Mouse (Mus musculus) mouse trophoblast stem cell (cell line): ENCODE measurements around the gene Gm15517.
"Not testable (repeated sequence)": the region's sequence is repeated elsewhere in the genome, so short reads cannot be mapped to it uniquely, and the experiment has no call there.

Experiments used
- in situ Hi-C, 2 experiments: fragments of 300-500 bp; cut with MseI, MboI; formaldehyde crosslinking; loops; 2 replicates in 1 of 2; 3 replicates in 1 of 2; pipeline ENCODE4 v1.15.1; 2025

The Gm15517 gene

DNA sequence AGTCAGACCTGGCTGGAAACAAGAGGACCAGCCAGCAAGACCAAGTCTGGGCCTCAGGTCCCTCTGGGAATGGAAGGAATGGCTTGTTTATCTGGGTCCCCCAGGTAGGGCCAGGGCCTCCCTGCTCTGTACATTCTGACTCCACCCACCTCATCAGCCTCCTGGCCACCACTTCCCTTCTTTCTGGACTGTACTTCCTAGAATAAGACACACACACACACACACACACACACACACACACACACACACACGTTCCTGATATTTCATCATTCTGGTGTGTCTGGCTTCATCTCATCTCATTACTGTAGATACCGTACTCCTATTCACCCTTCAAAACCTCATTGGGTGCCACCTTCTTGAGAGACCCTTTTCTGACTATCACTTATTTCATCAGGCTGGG, 8.2 kb downstream of the Gm15517 start:
- in situ Hi-C loops, result no loop called here

DNA sequence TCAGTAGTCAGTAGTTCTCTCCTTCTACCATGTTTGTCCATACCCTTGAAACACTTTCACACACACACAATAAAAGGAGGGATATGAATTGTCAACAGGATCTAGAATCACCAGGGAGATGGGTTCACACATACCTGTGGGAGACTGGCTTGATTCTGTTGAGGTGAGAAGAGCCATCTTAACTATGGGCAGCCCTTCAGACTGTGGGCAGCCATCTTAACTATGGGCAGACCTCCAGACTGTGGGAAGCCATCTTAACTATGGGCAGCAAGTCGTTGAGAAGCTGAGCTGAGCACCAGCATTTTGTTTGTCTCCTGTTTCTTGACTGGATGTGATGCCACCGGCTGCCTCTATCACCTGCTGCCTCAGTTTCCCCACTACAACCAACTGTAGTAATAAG, 10.1 kb downstream of the Gm15517 start:
- in situ Hi-C loops, result loop anchor here (5.0 to 10.0 kb wide), 2 partner anchors 73 to 76 kb away; no protein-coding TSS in a partner anchor

DNA sequence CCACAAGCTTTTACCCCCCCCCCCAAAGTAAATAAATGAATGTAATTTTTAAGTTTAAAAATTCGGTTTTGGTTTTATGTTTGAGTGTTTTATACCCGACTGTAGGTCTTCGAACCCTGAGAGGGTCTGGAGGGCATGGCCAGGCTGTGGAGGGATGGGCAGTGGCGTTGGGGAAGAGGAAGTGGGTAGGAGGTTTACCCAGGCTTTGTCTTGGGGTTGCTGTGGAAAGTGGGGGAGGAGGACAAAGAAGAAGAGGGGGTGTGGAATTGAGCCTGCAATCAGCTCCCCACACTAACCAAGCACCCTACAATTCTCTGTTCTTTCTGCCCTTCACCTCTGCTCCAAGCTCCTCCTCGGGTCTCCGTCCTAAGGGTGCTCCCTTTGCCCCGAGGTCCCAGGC, 11.3 kb downstream of the Gm15517 start:
- in situ Hi-C loops, result loop anchor here (5.0 to 10.0 kb wide), 2 partner anchors 72 to 75 kb away; no protein-coding TSS in a partner anchor

DNA sequence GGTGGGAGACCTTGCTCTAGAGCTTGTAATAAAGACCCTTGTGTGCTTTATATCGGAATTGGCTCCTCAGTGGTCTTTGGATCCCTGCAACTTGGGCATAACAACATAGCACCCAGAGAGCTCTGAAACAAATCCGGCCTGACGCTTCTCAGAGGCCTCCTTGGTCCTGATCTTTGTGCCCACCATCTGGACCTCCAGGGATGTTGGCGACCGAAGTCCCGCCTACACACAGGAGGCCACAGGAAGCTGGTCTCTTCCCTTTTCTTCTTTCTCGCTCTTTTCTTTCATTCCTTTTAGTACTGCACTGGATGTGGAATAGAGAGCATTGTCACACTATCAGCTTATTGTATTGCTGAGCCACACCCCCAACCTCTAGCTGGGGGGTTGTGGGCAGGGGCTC, 12.2 kb downstream of the Gm15517 start:
- in situ Hi-C loops, result loop anchor here (5.0 to 10.0 kb wide), 2 partner anchors 71 to 74 kb away; no protein-coding TSS in a partner anchor

DNA sequence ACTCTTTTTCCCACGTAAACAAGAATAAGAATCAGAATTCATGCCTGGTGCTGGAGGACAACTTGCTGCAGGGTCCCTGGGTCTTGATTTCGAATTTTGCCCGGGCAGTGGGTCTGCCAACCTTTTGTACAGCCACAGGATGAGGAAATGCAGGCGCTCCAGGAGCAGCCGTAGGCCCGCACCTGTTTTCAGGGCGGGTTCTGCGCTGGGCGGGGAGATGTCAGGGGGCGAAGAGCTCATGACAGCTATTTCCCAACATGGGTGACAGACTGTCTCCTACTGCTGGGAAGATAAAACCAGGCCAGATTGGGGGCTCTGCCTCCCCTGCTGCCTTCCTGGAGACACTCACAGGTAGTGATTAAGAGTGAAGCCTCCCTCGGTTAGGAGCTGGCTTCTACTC, 12.8 kb downstream of the Gm15517 start:
- in situ Hi-C loops, result loop anchor here (5.0 to 10.0 kb wide), 2 partner anchors 71 to 73 kb away; no protein-coding TSS in a partner anchor

DNA sequence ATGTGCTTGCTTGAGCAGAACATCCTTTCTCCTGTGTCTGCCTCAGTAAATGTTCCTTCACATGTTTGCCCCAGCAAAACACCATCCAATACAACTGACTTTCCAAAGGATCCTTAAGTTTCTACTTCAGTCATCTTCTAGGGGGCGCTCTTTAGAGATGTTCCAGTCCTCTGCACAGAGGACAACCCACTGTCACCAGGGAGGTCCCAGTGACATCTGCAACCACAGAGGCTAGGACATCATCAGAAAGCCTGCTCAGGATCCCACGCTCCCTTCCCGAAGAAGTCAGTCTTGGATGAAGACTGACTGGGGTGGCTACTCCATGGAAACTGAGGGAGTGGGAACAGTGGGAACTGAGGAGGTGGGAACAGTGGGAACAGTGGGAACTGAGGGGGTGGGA, 14.3 kb downstream of the Gm15517 start:
- in situ Hi-C loops, result loop anchor here in 1 of 2 experiments (10.0 kb wide), 1 partner anchor 69 kb away; no protein-coding TSS in a partner anchor

DNA sequence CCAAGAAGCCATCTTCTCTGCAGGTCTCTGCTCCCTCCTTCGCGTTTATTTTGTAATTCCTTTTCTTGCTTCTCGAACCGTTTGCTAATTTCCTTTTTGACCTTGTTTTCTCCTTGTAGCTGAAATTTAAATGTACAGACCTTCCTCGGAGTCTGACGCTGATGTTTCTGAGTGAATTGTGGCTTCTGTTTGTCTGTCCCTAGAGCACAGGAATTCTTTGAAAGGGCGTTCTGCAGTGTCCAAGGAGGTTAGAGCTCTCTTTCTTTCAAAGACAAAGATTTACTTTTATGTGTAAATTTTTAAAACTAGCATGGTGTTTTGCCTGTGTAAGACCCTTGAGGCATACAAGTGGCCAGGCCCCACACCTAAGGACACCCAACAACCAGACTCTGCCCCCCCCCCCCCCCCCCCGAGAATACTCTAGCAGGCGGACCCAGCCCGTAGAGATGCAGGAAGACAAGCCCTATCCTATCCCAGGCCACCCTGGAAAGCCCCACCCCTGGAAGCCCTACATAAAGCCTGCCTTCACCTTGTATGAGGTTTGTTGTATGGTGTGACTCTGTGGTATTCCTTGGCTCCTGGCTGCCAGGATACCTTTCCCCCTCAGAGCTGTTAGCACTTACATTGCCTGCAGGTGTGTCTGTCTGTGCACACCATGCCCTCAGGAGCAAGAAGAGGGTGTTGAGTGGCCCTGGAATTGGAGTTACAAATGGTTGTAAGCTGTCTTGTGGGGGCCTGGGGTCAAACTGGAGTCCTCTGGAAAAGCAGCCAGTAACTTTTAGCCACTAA, 15.4 kb downstream of the Gm15517 start:
- in situ Hi-C loops, result loop anchor here in 1 of 2 experiments (10.0 kb wide), 1 partner anchor 68 kb away; no protein-coding TSS in a partner anchor

DNA sequence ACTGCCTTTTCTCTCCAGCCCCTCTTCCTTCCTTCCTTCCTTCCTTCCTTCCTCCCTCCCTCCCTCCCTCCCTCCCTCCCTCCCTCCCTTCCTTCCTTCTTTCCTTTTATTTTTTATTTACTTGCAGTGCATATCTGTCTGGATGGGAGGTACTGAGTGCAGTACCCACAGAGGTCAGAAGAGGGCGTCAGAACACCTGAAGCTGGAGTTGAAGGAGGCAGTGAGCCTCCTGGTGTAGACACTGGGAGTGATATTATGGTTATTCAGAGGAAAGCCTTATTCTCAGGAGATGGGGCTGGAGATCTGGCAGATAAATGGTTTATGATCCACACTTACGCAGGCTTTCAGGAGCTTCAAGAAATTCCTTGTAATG, 16.0 kb downstream of the Gm15517 start:
- in situ Hi-C loops, result loop anchor here in 1 of 2 experiments (10.0 kb wide), 1 partner anchor 68 kb away; no protein-coding TSS in a partner anchor

DNA sequence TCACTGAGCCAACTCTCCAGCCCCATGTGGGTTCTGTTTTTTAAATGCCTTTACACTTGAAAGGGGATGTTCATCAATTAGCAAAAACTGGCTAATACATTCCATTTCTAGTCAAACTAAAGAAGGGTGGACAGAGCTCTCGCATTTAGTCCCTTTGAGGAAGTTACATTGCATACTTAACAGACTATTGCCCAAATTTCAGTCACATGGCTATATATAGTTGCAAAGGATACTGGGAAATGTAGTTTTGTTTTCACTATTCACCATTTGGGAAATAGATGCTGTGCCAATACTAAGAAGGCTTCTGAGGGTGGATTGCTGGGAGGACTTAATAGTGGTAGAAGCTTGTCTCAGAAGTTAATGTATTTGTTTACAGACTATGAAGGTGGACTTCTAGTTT, 19.7 kb downstream of the Gm15517 start:
- in situ Hi-C loops, result no loop called here

DNA sequence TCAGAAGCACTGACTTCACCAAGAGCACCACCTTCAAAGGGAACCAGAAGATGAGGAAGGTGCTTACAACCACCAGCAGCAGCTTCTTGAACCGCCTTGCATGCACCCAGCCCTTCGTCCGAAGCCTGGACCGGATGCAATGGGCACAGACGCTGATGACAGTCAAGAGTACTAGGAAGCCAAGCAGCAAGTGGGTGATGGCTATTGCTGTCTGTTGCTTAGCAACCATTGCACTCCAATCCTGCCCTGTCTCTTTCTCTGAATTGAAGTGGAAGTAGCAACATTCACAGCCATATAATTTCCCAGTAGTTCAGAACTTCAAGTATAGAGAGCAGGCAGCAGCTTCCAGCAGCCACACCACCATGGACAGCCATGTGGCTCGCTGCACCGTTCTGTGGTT, 20.3 kb downstream of the Gm15517 start:
- in situ Hi-C loops, result no loop called here

DNA sequence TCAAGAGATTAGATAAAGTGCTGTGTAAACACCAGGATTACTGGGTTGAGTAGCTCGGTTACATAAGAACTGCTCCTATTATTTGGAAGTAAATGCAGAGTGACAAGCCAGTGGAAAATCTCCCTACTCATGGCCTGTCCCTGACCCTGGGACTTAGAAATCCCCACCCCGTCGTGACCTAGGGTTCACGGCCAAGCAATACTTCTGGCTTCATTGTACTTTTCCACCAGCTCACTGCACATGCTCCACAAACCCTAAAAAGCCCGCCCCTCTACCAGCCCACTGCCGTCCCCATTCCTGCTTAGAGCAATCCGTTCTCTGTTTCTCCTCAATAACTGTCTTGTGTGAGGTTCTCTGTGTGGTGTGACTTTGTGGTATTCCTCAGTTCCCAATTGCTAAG, 26.5 kb downstream of the Gm15517 start:
- in situ Hi-C loops, result no loop called here

DNA sequence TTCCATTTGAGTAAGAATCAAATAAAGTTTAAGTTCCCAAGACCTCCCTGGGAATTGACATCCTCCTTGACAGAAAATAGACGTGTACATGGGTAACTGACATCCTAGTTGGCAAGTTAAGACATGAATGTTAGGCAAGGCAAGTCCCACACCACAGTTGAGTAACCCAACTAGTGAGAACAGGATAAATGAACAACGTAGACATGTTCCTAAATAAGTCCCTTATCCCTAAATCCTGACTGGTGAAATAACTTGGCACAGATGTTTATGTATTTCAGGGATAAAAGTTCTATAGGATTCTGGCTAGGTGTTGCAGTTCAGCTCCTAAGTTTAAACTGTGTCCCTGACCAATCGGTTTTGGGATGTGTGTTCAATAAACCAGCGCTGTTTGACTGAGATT, 29.7 kb downstream of the Gm15517 start:
- in situ Hi-C loops, result no loop called here

DNA sequence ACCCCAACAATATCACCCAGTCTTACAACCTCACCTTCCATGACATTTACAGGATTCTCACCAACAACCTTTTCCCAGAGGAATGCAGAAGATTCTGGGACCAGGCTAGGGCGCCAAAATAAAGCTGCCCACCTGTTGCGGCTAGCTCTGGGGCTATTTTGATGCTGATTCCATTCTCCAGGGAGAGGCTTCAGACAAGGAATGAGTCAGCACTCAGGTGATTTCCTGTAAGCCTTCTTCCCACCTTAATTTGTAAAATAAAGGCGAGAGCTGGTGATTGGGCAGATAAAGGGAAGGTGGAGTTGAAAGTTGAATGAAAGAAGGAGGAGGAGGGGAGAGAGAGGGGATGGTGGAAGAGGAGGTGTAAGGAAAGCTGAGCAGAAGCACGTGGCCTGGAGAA, 30.2 kb downstream of the Gm15517 start:
- in situ Hi-C loops, result no loop called here

DNA sequence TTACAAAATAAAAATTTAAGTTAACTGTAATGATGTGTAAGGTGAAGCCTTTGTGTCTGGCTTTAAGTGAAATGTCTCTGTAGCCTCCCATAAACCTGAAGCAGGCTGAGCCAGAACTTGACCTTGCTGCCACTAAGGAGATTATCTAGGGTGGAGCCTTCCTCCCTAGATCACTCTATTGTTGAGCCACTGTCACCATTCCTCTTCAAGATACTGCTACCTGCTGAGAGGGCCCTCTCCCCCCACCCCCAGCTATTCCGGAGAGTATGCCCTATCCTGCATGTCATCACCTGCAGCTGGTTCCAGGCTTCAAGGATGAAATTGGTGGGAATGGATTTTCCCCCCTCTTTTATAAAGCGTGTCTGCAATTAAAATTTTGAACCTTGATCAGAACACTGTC, 36.3 kb downstream of the Gm15517 start:
- in situ Hi-C loops, result not testable (repeated sequence)

DNA sequence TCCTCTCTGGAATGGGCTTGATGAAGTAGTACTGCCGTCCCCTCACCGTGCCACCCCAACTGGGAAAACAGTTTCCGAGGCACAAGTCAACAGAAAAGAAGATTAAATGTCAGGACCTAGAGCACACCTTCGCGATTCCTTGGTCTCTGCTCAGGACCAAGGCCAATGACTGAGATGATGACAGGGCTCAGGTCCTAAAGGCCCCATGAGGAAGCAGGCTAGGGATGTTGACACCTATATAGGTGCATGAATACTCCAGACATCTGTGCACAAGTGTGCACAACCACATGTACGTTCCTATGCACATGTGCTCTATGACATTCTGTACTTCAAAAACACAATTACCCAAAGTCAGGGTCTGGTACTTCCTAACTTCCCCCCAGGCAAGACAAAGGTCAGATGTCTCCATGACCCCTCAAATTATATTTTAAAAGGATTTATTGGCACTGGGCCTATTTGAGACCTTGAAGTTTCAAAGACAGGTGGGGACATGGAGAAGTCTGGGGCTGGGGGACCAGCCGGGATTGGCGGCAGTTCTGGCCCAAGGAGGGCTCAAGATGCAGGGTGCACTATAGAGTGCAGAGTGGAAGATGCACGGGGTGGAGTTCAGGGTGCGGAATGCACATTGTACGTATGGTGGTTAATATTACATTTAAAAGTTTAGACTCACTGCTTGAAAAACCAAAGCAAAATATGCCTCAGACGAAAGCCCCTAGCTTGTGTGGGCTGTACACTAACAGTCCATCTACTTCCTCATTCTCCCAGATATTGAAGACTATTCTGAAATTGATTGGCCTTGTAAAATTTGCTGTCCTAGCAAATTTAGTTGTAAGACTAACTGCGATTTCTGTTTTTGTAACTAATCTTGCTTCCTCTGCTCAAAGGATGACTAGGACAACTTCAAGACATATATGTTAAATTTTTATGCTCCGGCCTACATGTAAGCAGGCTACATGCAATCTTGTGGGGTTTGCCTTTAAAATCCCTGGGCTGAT, 42.4 kb downstream of the Gm15517 start:
- in situ Hi-C loops, result no loop called here

DNA sequence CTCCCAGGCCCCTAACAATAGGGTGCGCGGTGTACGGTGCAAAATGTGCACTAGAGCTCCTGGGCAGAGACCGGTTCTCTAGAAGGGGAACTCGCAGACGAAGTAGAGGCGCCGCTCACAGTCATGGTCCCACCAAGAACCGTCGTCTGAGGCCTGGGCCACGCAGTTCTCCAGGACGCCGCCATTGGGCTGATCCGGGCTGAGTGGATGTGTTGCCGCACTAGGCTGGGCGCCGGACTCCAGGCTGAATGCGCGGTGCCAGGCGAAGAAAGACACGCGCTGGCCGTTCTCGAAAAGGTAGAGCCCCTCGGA, 43.2 kb downstream of the Gm15517 start:
- in situ Hi-C loops, result no loop called here

DNA sequence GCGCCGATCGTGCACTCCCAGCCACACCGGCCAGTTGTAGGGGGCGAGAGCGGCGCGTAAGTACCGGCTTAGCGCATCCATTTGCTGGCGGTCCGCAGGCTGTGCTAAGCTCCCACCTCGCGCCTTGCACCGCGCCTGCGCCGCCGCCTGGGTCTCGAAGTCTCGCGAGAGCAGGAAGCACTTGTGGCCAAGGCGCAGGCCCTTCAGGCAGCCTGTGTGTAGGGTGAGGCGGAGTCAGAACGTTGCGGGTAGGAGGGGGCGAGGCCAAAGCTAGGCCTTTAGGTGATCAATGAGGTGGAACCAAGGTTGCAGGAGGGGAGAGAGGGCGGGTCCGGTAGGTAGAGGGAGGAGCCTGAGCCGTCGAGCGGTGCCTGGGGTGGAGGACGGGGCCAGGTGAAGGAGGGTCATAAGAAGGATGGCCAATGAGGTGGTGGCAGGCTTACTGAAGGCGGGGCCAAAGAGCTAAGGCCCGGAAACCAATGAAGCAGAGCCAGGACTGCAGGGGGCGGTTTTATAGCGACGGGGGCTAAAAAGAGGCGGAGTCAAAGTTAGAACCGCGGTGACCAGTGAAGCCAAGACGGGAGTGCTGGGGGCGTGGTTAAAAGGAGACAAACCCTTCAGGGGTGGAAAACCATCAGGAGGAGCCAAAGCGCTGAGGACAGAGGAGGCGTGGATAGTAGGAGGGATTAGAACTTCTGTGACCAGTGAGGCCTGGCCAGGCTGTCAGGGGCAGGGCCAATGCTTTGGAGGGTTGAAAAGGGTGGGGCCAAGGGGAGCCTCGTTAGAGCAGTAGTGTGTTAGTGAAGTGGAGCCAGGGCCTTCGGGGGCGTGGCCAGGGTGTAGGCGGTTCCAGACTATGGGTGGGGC, 43.8 kb downstream of the Gm15517 start:
- in situ Hi-C loops, result no loop called here

DNA sequence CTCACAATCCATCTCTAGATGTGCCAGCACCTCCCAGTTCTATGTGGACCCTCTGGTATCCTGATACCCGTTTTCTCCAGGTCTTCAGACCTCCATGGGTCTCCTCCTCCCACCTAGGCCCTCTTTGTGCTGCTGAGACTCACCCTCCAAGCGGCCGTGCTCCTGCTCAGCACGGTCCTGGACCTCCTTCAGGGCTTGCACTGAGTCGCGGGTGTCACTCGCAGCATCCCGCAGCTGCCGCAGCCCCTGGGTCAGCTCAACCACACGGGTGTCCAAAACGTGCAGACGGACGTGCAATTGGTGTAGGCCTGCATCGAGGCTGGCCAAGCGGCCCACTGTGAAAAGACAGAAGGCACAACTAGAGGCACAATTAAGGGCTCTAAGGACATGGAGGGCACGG, 44.4 kb downstream of the Gm15517 start:
- in situ Hi-C loops, result no loop called here

DNA sequence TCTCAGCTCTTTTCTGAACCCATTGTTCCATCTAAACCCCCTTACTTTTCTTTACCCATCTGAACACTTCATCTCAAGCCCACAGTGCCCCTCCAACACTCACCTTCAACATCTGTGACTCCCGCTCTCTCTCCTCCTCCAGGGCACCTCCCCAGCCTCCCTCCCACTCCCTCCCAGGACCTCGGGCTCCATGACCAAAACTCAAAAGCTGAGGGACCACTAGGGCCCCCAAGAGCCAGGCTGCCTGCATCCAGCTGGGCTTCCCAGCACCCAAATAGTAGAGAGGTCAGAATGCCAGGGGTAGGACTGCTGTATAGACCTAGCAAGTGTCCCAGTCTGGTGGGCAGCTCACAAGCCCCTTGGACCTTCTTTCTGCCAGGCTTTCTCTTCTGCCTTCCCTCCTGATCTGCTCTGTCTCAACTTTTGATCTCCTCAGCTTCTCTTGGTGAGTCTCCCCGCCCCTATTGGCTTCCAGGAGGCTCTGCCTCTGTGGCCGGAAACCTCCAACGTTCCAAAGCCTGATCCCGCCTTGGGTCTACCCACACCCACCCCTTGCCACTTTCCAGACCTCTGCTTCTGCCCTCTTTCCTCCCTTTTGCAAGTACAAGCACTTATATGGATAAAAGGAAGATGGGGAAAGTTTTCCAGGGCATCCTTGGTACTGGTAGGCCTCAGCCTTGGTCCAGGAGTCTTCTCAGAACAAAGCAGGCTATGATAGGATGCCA, 45.4 kb downstream of the Gm15517 start, which contains the start of gene Clec11a:
TSS of gene Clec11a (minus strand) at position 387 of the 725 bp plus-strand sequence.
- in situ Hi-C loops, result no loop called here

DNA sequence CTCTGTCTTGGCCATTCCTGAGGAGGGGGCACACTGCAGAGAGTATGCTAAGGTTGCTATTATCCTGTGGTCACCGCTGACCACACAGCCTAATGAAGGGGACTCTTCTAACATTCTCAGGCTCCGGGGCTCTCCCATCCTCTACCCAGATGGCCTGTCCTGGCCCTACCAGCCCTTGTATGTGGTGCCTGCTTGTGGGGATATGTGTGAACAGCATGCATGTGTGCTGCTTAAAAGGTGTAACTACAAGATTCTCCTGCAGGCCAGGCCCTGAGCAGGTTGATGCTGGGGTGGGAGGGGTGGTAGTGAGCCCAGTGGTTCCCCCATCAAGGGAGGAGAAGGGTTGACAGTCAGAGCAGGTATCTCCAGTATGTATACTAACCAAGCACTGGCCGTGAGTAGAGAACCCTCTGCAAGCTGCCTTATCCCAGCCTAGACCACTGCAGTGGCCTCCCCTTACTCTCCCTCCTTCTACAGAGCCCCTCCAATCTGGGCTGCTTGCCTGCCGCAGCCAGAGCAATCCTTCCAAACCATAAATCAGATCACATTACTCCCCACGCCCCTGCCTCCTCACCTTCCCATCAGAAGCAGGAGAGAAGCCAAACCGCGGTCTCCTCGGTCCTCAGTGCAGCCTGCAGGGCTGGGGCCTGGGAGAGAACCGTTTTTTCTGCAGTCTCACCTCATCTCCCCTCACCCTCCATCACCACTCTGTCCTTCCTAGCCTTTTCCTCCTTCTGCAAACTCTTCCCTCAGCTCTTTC, 46.2 kb downstream of the Gm15517 start:
- in situ Hi-C loops, result no loop called here
